Mouse (Mus musculus) thymus, adult 2 months (tissue): ENCODE data around the gene Dglucy. TPM values are rescaled to one million over a fixed set of nuclear protein-coding genes. Genes with fewer than 3 reads are reported as not detected.
A peak's percentile ranks its signal among the peaks of the same experiment; 100 is the strongest.

Experiments used
- DNase-seq: peaks from one replicate; pipeline ENCODE4 v3.0.0; 2021
- H3K27ac ChIP-seq: fragments of 200-500 bp; 2 replicates; pipeline ENCODE4 v1.5.1; 2012; ENCODE audit warnings: low read length, control low read depth; ENCODE audit not compliant: control insufficient read depth, insufficient read depth
- H3K27me3 ChIP-seq: fragments of 200-500 bp; 2 replicates; pipeline ENCODE4 v1.6.1; 2012; ENCODE audit warnings: mild to moderate bottlenecking, low read length, moderate library complexity, mixed read lengths; ENCODE audit not compliant: control insufficient read depth, insufficient read depth
- H3K36me3 ChIP-seq: fragments of 200-500 bp; 2 replicates; pipeline ENCODE4 v1.6.1; 2012; ENCODE audit warnings: mild to moderate bottlenecking, low read length, moderate library complexity; ENCODE audit not compliant: control insufficient read depth, insufficient read depth
- H3K4me1 ChIP-seq: fragments of 200-500 bp; replicated peaks from 2 replicates; pipeline ENCODE4 v1.6.1; 2012; ENCODE audit warnings: low read length; ENCODE audit not compliant: control insufficient read depth, insufficient read depth
- H3K4me3 ChIP-seq: fragments of 200-500 bp; 2 replicates; pipeline ENCODE4 v1.5.1; 2012; ENCODE audit warnings: mild to moderate bottlenecking, low read length, control low read depth, moderate library complexity; ENCODE audit not compliant: control insufficient read depth, insufficient read depth
- CTCF ChIP-seq: fragments of 200-500 bp; IDR thresholded peaks from 2 replicates; pipeline ENCODE4 v1.5.1; 2012; ENCODE audit warnings: mild to moderate bottlenecking, control low read depth, low read length, moderate library complexity, borderline replicate concordance; ENCODE audit not compliant: control insufficient read depth, poor library complexity, insufficient read depth; ENCODE audit errors: extremely low read depth
- POLR2A ChIP-seq: fragments of 200-500 bp; IDR thresholded peaks from 2 replicates; pipeline ENCODE4 v1.6.1; 2012; ENCODE audit warnings: mild to moderate bottlenecking, low read length, control low read depth, moderate library complexity; ENCODE audit not compliant: control insufficient read depth, poor library complexity, insufficient read depth; ENCODE audit errors: extremely low read depth
- WGBS: fragments of 180-500 bp; shearing (Covaris S2); methylation state at CpG from one replicate; pipeline ENCODE4 v1.1.7; 2018; 5-methylcytosine and 5-hydroxymethylcytosine counted together
- polyA plus RNA-seq: library from polyadenylated mRNA; depleted of rRNA; stranded (reverse); fragments of >200 nt; gene quantifications from 2 replicates; pipeline ENCODE4 v1.2.3, GENCODE M21; 2012

Gene Dglucy
- polyA plus RNA-seq, 1 experiment, result 8.6 TPM

GRCm38 (mm10) chr12:100776991-100777390, 1.9 kb upstream of the Dglucy start:
- TF ChIP-seq CTCF (no peak), POLR2A (no peak)
- Histone ChIP-seq H3K4me1 (peaks cover 43% of the 10 kb centered on the region), H3K4me3 (no peak overlapping the region), H3K27me3 (no peaks in the 10 kb centered on the region), H3K27ac (no peak overlapping the region), H3K36me3 (no peaks in the 10 kb centered on the region)
- 95% methylated on average over 6 of the region's 6 CpGs for WGBS
- no peak for DNase-seq

DNA sequence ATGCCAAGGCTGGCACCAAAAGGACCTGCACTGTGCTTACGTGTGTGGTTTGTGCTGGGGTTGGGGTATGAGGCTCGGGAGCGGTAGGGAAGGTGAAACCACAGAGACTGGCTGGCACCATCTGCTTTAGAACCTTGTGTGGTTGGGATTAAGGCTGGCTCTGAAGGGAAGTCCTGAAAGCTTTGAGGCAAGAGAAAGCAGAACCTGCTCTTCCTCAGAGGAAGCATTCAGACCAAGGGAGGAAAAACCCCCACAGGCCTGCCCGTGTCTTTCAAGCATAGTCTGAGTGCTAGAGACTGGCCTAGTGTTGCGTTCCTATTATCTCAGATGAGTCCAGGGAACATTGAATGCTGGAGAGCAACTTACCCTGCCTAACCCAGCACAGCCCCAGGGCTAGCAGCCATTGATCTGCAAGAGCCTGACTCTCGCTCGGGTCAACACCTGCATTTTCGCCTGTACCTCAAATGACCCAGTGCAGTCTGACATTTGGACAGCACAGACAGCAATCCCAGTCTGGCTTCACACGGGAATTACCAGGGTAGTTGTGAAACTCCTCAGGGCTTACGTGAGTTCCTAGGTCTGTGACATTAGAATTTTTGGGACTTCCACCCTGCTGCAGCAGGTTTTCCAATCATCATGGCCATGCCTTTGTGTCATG, 452 bp upstream of the Dglucy start:
- WGBS, result 18% methylated on average over 10 of the region's 10 CpGs
- H3K27me3 ChIP-seq, result no peaks in the 10 kb centered on the region
- H3K4me1 ChIP-seq, result peaks cover 31% of the 10 kb centered on the region
- no peak for TF ChIP-seq POLR2A
- no peak for TF ChIP-seq CTCF
- H3K36me3 ChIP-seq, result no peaks in the 10 kb centered on the region
- H3K27ac ChIP-seq, result peak overlapping the region; percentile 19; the same call in 1 of the 2 replicates
- no peak for DNase-seq
- peak overlapping the region; percentile 35; the same call in 1 of the 2 replicates for H3K4me3 ChIP-seq

DNA sequence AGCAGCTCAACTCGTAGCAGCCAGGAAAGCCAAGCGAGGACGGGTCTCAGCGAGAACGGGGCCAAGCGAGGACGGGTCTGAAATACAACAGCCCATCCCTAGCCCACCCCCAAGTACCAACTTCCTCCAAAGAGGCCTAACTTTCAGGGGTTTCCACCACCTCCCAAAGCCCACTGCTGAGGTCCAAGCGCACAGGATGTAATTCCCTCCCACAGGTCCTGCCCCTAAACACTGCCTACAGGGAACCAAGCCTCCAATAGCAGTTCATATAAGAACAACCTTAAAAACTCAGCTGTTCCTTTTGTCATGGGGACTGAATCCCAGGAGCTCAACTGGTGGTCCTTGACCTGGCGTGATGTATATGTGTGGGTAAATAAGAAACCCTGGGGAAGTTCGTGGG, 1.6 kb downstream of the Dglucy start:
- Histone ChIP-seq H3K36me3 (no peaks in the 10 kb centered on the region), H3K27me3 (no peaks in the 10 kb centered on the region), H3K27ac (no peak overlapping the region), H3K4me3 (no peak overlapping the region), H3K4me1 (peaks cover 27% of the 10 kb centered on the region)
- TF ChIP-seq CTCF, result no peak
- no peak for TF ChIP-seq POLR2A
- WGBS, result 95% methylated on average over 10 of the region's 10 CpGs
- DNase-seq, result no peak

GRCm38 (mm10) chr12:100781428-100782120, 2.7 kb downstream of the Dglucy start:
- TF ChIP-seq POLR2A (no peak), CTCF (no peak)
- Histone ChIP-seq H3K27ac (no peak overlapping the region), H3K4me1 (peaks cover 20% of the 10 kb centered on the region), H3K27me3 (no peaks in the 10 kb centered on the region), H3K36me3 (no peaks in the 10 kb centered on the region), H3K4me3 (no peak overlapping the region)
- DNase-seq, result no peak
- WGBS, result 86% methylated on average over 13 of the region's 13 CpGs

- WGBS, result 98% methylated on average over 2 of the region's 2 CpGs
- H3K4me1 ChIP-seq, result peaks cover 9% of the 10 kb centered on the region
- no peak for DNase-seq
- no peaks in the 10 kb centered on the region for H3K36me3 ChIP-seq
- H3K27me3 ChIP-seq, result no peaks in the 10 kb centered on the region
- H3K27ac ChIP-seq, result no peak overlapping the region
- no peak for TF ChIP-seq CTCF
- TF ChIP-seq POLR2A, result no peak
- H3K4me3 ChIP-seq, result no peak overlapping the region
Observed at GRCm38 (mm10) chr12:100784152-100784551, 5.3 kb downstream of the Dglucy start.

- WGBS, result 85% methylated on average over 7 of the region's 7 CpGs
- no peaks in the 10 kb centered on the region for H3K4me1 ChIP-seq
- no peak overlapping the region for H3K4me3 ChIP-seq
- no peak overlapping the region for H3K27ac ChIP-seq
- no peaks in the 10 kb centered on the region for H3K27me3 ChIP-seq
- TF ChIP-seq CTCF (no peak), POLR2A (no peak)
- H3K36me3 ChIP-seq, result no peaks in the 10 kb centered on the region
- no peak for DNase-seq
Observed at GRCm38 (mm10) chr12:100785344-100785743, 6.5 kb downstream of the Dglucy start.

DNA sequence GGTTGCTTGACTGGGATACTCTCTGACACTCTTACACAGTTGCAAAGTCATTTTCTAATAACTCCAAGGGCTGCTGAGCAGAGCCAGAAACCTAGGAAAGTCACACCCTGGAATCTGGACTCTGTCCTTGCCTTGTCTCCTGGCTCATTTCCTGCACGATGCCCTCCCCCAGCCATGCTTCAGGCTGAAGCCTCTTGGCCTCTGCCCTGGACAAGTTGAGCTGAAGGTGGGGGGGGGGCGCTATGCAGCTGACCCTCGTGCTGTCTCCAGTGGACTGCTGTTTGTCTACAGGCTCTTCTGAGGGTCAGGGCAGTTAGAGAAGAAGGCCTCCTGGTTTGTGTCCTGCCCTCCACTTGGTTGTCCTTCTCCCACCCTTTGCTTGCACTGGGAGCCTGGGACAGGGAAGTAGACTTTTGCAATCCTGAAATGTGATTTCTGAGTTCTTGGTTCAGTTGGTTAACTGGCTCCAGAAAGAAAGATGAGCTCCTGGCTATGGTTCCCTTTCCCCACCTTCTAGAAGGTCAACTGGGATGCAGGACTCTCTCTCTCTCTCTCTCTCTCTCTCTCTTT, 11.2 kb downstream of the Dglucy start:
- Histone ChIP-seq H3K27ac (no peak overlapping the region), H3K36me3 (no peaks in the 10 kb centered on the region), H3K4me3 (no peak overlapping the region), H3K4me1 (no peaks in the 10 kb centered on the region), H3K27me3 (no peaks in the 10 kb centered on the region)
- 91% methylated on average over 3 of the region's 3 CpGs for WGBS
- TF ChIP-seq POLR2A (no peak), CTCF (no peak)
- no peak for DNase-seq
